Mouse (Mus musculus): ENCODE results near the gene Ankrd44. TPM values are rescaled to one million over a fixed set of nuclear protein-coding genes. Genes with fewer than 3 reads are reported as not detected.
A peak's percentile ranks its signal among the peaks of the same experiment; 100 is the strongest.

Ankrd44 gene
- total RNA-seq, 2 experiments from 2014 or later = 15.9 to 16.9 TPM

GRCm38 (mm10) chr1:54788337-54788736, 137.8 kb downstream of the Ankrd44 start:
- no peak for DNase-seq
- intact Hi-C loops (cut with DNase I) = no loop called here

GRCm38 (mm10) chr1:54778151-54778550, 148.0 kb downstream of the Ankrd44 start:
- intact Hi-C loops (cut with DNase I) = no loop called here
- DNase-seq = no peak

- intact Hi-C loops (cut with DNase I) = no loop called here
- peak in 1 of 2 experiments; percentile 26 for DNase-seq
These were observed 149.1 kb downstream of the Ankrd44 start for GRCm38 (mm10) chr1:54777104-54777503.

- intact Hi-C loops (cut with DNase I) = no loop called here
- no peak for DNase-seq
These were observed 150.1 kb downstream of the Ankrd44 start for GRCm38 (mm10) chr1:54776116-54776515.

GRCm38 (mm10) chr1:54772843-54773242, 153.3 kb downstream of the Ankrd44 start:
- no peak for DNase-seq
- intact Hi-C loops (cut with DNase I) = no loop called here

GRCm38 (mm10) chr1:54771471-54771870, 154.7 kb downstream of the Ankrd44 start:
- DNase-seq = no peak
- intact Hi-C loops (cut with DNase I) = no loop called here

GRCm38 (mm10) chr1:54767221-54767620, 159.0 kb downstream of the Ankrd44 start:
- intact Hi-C loops (cut with DNase I) = no loop called here
- DNase-seq = no peak

GRCm38 (mm10) chr1:54765632-54766238, 160.5 kb downstream of the Ankrd44 start:
- DNase-seq = peak in 1 of 2 experiments; percentile 42
- intact Hi-C loops (cut with DNase I) = no loop called here

- intact Hi-C loops (cut with DNase I) = no loop called here
- DNase-seq = no peak
These were observed 163.9 kb downstream of the Ankrd44 start for GRCm38 (mm10) chr1:54762216-54762807.

- DNase-seq = no peak
- intact Hi-C loops (cut with DNase I) = loop anchor here (2.0 to 5.0 kb wide), 2 partner anchors 167 to 217 kb away; partner anchors contain the start of gene Ankrd44
These were observed 166.3 kb downstream of the Ankrd44 start for GRCm38 (mm10) chr1:54759841-54760240.

GRCm38 (mm10) chr1:54757291-54757690, 168.9 kb downstream of the Ankrd44 start:
- intact Hi-C loops (cut with DNase I) = loop anchor here (5.0 kb wide), 1 partner anchor 220 kb away; no protein-coding TSS in a partner anchor
- no peak for DNase-seq

- intact Hi-C loops (cut with DNase I) = loop anchor here (1.0 to 5.0 kb wide), 2 partner anchors 74 to 221 kb away; no protein-coding TSS in a partner anchor
These were observed 170.4 kb downstream of the Ankrd44 start for GRCm38 (mm10) chr1:54755690-54756365.

GRCm38 (mm10) chr1:54749961-54750360, 176.2 kb downstream of the Ankrd44 start:
- DNase-seq = peak; percentile 34 to 37
- intact Hi-C loops (cut with DNase I) = loop anchor here (5.0 kb wide), 1 partner anchor 83 kb away; no protein-coding TSS in a partner anchor

More at GRCm38 (mm10) chr1:54755690-54756365, 170.4 kb downstream of the Ankrd44 start:
- no peak for DNase-seq

- peak; percentile 31 to 44 for DNase-seq
- intact Hi-C loops (cut with DNase I) = no loop called here
These were observed 176.7 kb downstream of the Ankrd44 start for GRCm38 (mm10) chr1:54749516-54749915.

- intact Hi-C loops (cut with DNase I) = no loop called here
- DNase-seq = peak; percentile 55 to 69
These were observed 178.3 kb downstream of the Ankrd44 start for GRCm38 (mm10) chr1:54747785-54748420.

- intact Hi-C loops (cut with DNase I) = no loop called here
These were observed 180.5 kb downstream of the Ankrd44 start for GRCm38 (mm10) chr1:54745666-54746065.

GRCm38 (mm10) chr1:54744171-54744570, 182.0 kb downstream of the Ankrd44 start:
- intact Hi-C loops (cut with DNase I) = loop anchor here (5.0 kb wide), 1 partner anchor 67 kb away; no protein-coding TSS in a partner anchor
- no peak for DNase-seq

More at GRCm38 (mm10) chr1:54745666-54746065, 180.5 kb downstream of the Ankrd44 start:
- no peak for DNase-seq

GRCm38 (mm10) chr1:54743072-54743471, 183.1 kb downstream of the Ankrd44 start:
- no peak for DNase-seq
- intact Hi-C loops (cut with DNase I) = loop anchor here (5.0 kb wide), 1 partner anchor 66 kb away; no protein-coding TSS in a partner anchor

GRCm38 (mm10) chr1:54740936-54741335, 185.3 kb downstream of the Ankrd44 start:
- intact Hi-C loops (cut with DNase I) = loop anchor here (5.0 kb wide), 1 partner anchor 64 kb away; no protein-coding TSS in a partner anchor
- peak; percentile 13 to 19 for DNase-seq

- DNase-seq = no peak
- intact Hi-C loops (cut with DNase I) = no loop called here
These were observed 188.7 kb downstream of the Ankrd44 start for GRCm38 (mm10) chr1:54737472-54737871.

Data from heart, postnatal 14 days (tissue).